Mouse (Mus musculus) left cerebral cortex, postnatal 14 days (tissue): Measurements from ENCODE around the gene Ccdc28b. TPM values are rescaled to one million over a fixed set of nuclear protein-coding genes. Genes with fewer than 3 reads are reported as not detected.
A peak's percentile ranks its signal among the peaks of the same experiment; 100 is the strongest.

Experiments used
- DNase-seq, 2 experiments: peaks; one replicate each; pipeline ENCODE4 v3.0.0; 2021 to 2022; ENCODE audit warnings: low spot score in 2 of 2, mixed read lengths in 1 of 2
- intact Hi-C: fragments of 180-260 bp; cut with DNase I; formaldehyde crosslinking; loops from one replicate; pipeline ENCODE4 v1.15.1; 2025
- long read RNA-seq, 2 experiments: library from polyadenylated mRNA; stranded (forward); transcript quantifications; one replicate each; pipeline ENCODE4 v2.0.0; 2021
- total RNA-seq, 2 experiments: library from RNA; stranded (reverse); gene quantifications; 2 replicates each; pipeline ENCODE4 v1.2.3; 2021

Gene Ccdc28b
- 100 to 1,000 TPM; 103 to 110 TPM for total RNA-seq
- long read RNA-seq, experiment 1, transcript Ccdc28b-201 (6 exons, 879 nt): major isoform, 22 of 42 reads
- long read RNA-seq, experiment 1, partial matches to known transcripts: 4 of 42 reads
- long read RNA-seq, experiment 1, other reads (novel, unspliced or antisense): 11 of 42 reads
- long read RNA-seq, experiment 2, transcript Ccdc28b-201 (6 exons, 879 nt): major isoform, 26 of 45 reads
- long read RNA-seq, experiment 2, partial matches to known transcripts: 5 of 45 reads
- long read RNA-seq, experiment 2, other reads (novel, unspliced or antisense): 11 of 45 reads

- intact Hi-C loops: loop anchor here (2.0 kb wide), 1 partner anchor 17 kb away; the partner anchor contains the start of gene Txlna
- DNase-seq: peak; percentile 61 to 73
Observed at GRCm38 (mm10) chr4:129623681-129624091, at the start of gene Ccdc28b. Ccdc28b (minus strand) TSS chr4:129623947.

- DNase-seq: no peak
- intact Hi-C loops: loop anchor here (2.0 kb wide), 1 partner anchor 24 kb away; the partner anchor contains the start of gene Tmem39b
Observed at GRCm38 (mm10) chr4:129672878-129673449, 49.2 kb upstream of the Ccdc28b start.

GRCm38 (mm10) chr4:129672083-129672877, 48.5 kb upstream of the Ccdc28b start, which contains the start of gene Kpna6:
Kpna6 (minus strand) TSS chr4:129672767.
- intact Hi-C loops: loop anchor here (2.0 kb wide), 1 partner anchor 25 kb away; the partner anchor contains the start of gene Tmem39b

GRCm38 (mm10) chr4:129671491-129672082, 47.8 kb upstream of the Ccdc28b start:
- intact Hi-C loops: loop anchor here (2.0 kb wide), 1 partner anchor 25 kb away; the partner anchor contains the start of gene Tmem39b
- peak in 1 of 2 experiments; percentile 45 for DNase-seq

More at GRCm38 (mm10) chr4:129672083-129672877, 48.5 kb upstream of the Ccdc28b start, which contains the start of gene Kpna6:
- DNase-seq: peak; percentile 89 to 91

GRCm38 (mm10) chr4:129662255-129662813, 38.6 kb upstream of the Ccdc28b start:
- no peak for DNase-seq
- intact Hi-C loops: no loop called here

GRCm38 (mm10) chr4:129661584-129661983, 37.8 kb upstream of the Ccdc28b start:
- no peak for DNase-seq

GRCm38 (mm10) chr4:129654770-129655169, 31.0 kb upstream of the Ccdc28b start:
- peak in 1 of 2 experiments; percentile 18 for DNase-seq
- intact Hi-C loops: no loop called here

More at GRCm38 (mm10) chr4:129661584-129661983, 37.8 kb upstream of the Ccdc28b start:
- intact Hi-C loops: no loop called here

- DNase-seq: no peak
- intact Hi-C loops: no loop called here
Observed at GRCm38 (mm10) chr4:129650359-129650758, 26.6 kb upstream of the Ccdc28b start.

GRCm38 (mm10) chr4:129648656-129649055, 24.9 kb upstream of the Ccdc28b start:
- intact Hi-C loops: no loop called here
- DNase-seq: no peak

GRCm38 (mm10) chr4:129645204-129645603, 21.5 kb upstream of the Ccdc28b start:
- DNase-seq: peak in 1 of 2 experiments; percentile 28
- intact Hi-C loops: no loop called here

- intact Hi-C loops: loop anchor here (2.0 kb wide), 1 partner anchor 17 kb away; no protein-coding TSS in a partner anchor
- no peak for DNase-seq
Observed at GRCm38 (mm10) chr4:129641756-129642155, 18.0 kb upstream of the Ccdc28b start.

GRCm38 (mm10) chr4:129640638-129641467, 17.1 kb upstream of the Ccdc28b start, which contains the start of gene Txlna:
Txlna (minus strand) TSS chr4:129641065.
- intact Hi-C loops: loop anchor here (2.0 kb wide), 1 partner anchor 16 kb away; no protein-coding TSS in a partner anchor
- DNase-seq: peak; percentile 98

GRCm38 (mm10) chr4:129640101-129640637, 16.4 kb upstream of the Ccdc28b start:
- intact Hi-C loops: loop anchor here (2.0 kb wide), 1 partner anchor 15 kb away; no protein-coding TSS in a partner anchor
- DNase-seq: no peak

GRCm38 (mm10) chr4:129639221-129639620, 15.5 kb upstream of the Ccdc28b start:
- intact Hi-C loops: no loop called here
- no peak for DNase-seq

- DNase-seq: no peak
- intact Hi-C loops: no loop called here
Observed at GRCm38 (mm10) chr4:129633852-129634251, 10.1 kb upstream of the Ccdc28b start.

- no peak for DNase-seq
- intact Hi-C loops: no loop called here
Observed at GRCm38 (mm10) chr4:129631867-129632266, 8.1 kb upstream of the Ccdc28b start.

- DNase-seq: no peak
- intact Hi-C loops: no loop called here
Observed at GRCm38 (mm10) chr4:129630944-129631343, 7.2 kb upstream of the Ccdc28b start.

- intact Hi-C loops: no loop called here
- DNase-seq: no peak
Observed at GRCm38 (mm10) chr4:129626035-129626434, 2.3 kb upstream of the Ccdc28b start.
